Mouse (Mus musculus): ENCODE measurements around the gene Cdipt.

The Cdipt gene

DNA sequence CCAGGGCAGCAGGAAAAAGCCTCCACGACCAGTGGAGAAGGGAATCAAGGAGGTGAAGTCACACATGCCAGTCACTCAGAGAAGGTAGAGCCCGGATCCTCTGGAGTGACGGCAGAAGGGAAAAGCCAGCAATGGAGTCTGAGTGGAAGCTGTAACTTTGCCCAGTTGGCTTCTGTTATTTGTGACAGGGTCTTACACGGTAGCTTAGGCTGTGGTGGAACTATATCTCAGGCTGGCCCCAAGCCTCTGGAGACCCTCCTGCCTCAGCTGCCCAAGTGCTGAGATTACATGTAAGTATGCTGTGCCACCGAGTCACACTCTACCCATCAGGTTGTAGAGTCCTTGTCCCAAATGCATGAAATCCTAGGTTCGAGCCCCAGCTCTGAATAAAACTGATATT lies 37.7 kb downstream of the Cdipt start:
- no peak for DNase-seq

- DNase-seq, result peak; percentile 64 to 65
Observed at GRCm38 (mm10) chr7:127014320-127014719, 38.6 kb downstream of the Cdipt start, which contains the start of gene Mvp. Gene Mvp (minus strand): TSS chr7:127014621.

- no peak for DNase-seq
Observed at GRCm38 (mm10) chr7:127014993-127015392, 39.3 kb downstream of the Cdipt start.

GRCm38 (mm10) chr7:127016081-127016480 lies 40.4 kb downstream of the Cdipt start:
- peak in 1 of 2 experiments; percentile 51 for DNase-seq

DNA sequence TGATC lies 40.6 kb downstream of the Cdipt start, which contains the start of gene Pagr1b:
Gene Pagr1b, minus strand, starts transcription at position 4 of the 5 bp plus-strand sequence.
- DNase-seq, result no peak

GRCm38 (mm10) chr7:127016486-127016938 lies 40.8 kb downstream of the Cdipt start:
- no peak for DNase-seq

GRCm38 (mm10) chr7:127016971-127017949 lies 41.5 kb downstream of the Cdipt start, which contains the start of gene Pagr1a:
Gene Pagr1a (minus strand): TSS chr7:127017352.
- peak; percentile 95 to 97 for DNase-seq

GRCm38 (mm10) chr7:127017950-127018345 lies 42.2 kb downstream of the Cdipt start:
- no peak for DNase-seq

DNA sequence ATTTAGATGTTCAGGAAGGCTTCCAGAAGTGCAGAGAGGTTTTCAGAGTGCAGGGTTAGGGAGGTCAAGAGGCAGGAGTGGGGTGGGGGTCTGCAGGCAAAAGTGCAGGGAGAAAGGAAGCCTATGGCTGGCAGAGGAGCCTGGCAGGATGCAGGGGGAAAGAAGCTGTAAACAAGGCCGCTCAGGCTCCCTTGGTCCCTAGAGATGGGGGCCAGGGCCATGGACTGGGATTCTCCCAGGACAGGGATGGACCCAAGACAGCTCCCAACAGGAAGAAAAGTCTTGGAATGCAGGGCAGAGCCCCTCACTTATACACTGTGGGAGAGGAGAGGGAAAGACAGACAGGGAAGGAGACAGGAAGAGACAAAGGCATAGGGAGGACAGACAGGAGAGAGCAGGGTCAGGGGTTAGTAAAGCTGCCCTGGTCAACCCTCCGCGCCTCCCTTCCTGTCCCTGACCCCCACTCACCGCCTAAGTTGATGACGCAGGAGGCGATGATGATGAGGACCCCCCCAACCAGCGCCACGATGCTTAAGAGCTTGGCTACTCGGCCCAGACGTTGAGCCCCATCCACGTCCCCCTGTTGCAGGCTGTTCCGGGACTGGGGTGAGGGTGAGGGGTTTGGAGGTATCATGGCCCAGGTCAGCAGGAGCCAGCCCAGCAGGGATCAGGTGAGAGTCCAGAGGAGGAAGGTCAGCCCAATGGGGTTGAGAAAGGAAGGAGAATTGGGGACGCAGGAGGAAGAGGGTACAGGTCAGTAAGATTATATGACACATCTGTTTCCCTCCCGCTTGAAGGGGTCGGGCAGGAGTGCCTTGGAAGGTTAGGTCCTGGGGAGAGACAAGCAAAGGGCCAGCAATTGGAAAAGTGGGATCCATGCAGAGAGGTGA lies 42.9 kb downstream of the Cdipt start:
- peak in 1 of 2 experiments; percentile 36 for DNase-seq

DNA sequence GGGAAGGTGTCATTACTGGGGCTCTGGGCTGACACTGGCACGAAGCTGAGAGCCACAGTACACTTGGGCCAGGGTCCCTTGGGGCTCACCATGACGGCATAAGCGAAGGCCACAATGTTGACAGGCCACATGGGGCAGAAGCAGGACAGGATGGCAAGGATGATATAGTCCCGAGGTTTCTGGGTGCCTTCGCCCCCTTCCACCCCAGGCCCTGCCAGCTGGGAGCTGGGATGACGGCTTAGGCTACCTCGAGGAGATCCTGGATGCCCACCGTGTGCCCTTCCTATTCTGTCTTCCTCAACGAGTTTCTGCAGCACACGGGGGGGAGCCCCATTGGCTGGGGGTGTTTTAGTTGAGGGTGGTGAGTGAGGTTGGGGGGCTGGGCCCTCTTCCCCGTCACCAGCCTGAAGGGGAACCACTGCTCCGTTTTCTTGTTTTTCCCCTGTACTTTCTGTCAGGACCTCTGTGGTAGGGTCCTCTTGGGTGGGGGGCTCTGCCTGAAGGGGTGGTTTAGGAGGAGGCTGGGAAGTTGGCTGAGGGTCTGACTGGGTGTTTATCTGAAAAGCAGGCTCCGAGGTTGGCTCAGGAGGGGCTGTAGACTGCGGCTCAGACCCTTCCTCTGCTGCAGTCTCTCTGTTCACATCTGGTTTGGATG lies 43.7 kb downstream of the Cdipt start:
- DNase-seq, result no peak

DNA sequence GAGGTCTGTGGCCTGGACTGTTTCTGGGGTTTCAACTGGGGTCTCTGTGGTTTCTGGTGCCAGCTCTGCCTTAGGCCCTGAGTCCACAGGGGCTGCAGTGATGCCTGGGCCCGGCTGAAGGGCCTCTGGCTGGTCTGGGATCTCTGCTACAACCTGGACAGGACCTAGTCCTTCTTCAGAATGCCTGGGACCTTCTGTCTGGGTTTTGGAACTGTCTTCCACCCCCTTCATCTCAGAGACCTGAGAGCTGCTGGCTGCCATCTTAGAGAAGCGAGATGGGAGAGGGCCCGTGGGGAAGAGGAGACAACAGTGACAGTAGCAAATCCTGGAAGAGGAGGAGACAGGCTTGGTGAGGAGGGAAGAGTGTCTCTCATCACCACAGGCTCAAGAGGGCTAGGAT lies 44.3 kb downstream of the Cdipt start:
- no peak for DNase-seq

DNA sequence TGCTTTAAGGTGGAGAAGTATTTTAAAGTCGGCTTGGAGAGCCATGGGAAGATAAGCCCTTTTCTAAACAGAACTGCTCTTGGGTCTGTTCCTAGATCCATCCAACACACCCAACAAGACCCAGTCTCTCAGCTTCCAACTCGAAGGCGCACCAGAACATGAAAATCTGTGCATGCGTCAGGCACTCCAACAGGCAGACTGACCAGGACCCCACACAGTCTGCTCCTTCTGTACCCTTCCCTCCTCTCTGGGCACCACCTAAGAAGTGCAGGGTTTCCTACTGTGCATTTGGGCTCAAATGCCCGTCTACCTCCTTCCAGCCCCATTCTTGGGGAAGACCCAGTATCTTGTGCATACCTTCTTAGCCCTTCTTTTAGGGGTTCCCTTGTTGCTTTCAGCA lies 44.8 kb downstream of the Cdipt start:
- no peak for DNase-seq

DNA sequence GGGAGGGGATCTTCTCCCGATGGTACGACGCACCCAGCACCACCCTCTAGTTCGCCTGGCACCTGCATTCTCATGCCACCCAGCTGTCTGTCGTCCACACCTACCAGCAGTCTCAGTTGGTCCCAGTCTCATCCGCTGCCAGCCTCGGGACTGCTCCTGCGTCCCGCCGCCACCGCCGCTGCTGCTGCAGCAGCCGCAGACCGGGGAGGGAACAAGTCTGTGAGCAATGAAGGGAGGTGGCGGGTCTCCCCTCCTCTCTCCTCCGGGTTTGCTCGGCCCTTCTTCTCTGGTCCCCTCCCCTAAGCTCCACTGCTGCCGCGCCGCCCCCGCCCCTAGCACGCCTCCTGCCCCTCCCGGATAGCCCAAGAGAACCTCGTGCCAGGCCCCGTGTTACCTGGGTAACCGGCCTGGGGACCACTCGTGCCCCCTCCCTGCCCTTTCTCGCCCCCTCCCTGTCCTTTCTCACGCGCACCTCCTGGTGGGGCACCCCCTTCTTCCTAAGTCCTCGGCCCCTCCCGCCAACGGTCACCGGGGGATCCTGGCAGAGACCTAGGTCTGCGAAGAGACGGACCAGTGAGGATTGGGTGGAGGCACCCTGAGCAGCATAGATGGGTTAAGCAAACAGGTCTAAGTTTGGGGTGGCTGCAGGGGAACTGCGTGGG lies 45.3 kb downstream of the Cdipt start, which contains the start of the genes Gm42742 and Prrt2:
Gene Gm42742, minus strand, starts transcription at position 197 of the 662 bp plus-strand sequence.
Gene Prrt2, minus strand, starts transcription at position 311 of the 662 bp plus-strand sequence.
- DNase-seq, result peak; percentile 73 to 84

- DNase-seq, result no peak
Observed at GRCm38 (mm10) chr7:127021563-127022527, 46.1 kb downstream of the Cdipt start.

GRCm38 (mm10) chr7:127022528-127023271 lies 47.0 kb downstream of the Cdipt start:
- DNase-seq, result peak; percentile 46 to 66

- DNase-seq, result peak in 1 of 2 experiments; percentile 69
Observed at GRCm38 (mm10) chr7:127023272-127023691, 47.6 kb downstream of the Cdipt start.

- DNase-seq, result peak; percentile 70 to 82
Observed at GRCm38 (mm10) chr7:127023896-127024690, 48.4 kb downstream of the Cdipt start.

- peak; percentile 86 to 91 for DNase-seq
Observed at GRCm38 (mm10) chr7:127024755-127025555, 49.2 kb downstream of the Cdipt start.

Data from thymus, postnatal 36 days (tissue).